Mouse (Mus musculus) midbrain, embryonic 13.5 days (tissue): ENCODE results near the gene Evi5. TPM values are rescaled to one million over a fixed set of nuclear protein-coding genes. Genes with fewer than 3 reads are reported as not detected.

Source experiments
- ATAC-seq: fragments of 200-750 bp; cut with Nextera tagmentation; 2 replicates; pipeline ENCODE4 v1.8.0; 2017; ENCODE audit warnings: mild to moderate bottlenecking, moderate TSS enrichment, moderate library complexity
- H3K27ac ChIP-seq: fragments of 300-500 bp; sonication (generic); 2 replicates; pipeline ENCODE4 v1.5.1; 2015; ENCODE audit warnings: inconsistent platforms, mild to moderate bottlenecking, moderate library complexity
- H3K27me3 ChIP-seq: fragments of 300-500 bp; sonication (generic); 2 replicates; pipeline ENCODE4 v1.6.1; 2015; ENCODE audit warnings: mild to moderate bottlenecking, inconsistent platforms
- H3K36me3 ChIP-seq: fragments of 300-500 bp; sonication (generic); 2 replicates; pipeline ENCODE4 v1.6.1; 2015; ENCODE audit warnings: mild to moderate bottlenecking, inconsistent platforms
- H3K4me1 ChIP-seq: fragments of 300-500 bp; sonication (generic); replicated peaks from 2 replicates; pipeline ENCODE4 v1.6.1; 2015; ENCODE audit warnings: inconsistent platforms
- H3K4me2 ChIP-seq: fragments of 300-500 bp; sonication (generic); replicated peaks from 2 replicates; pipeline ENCODE4 v1.6.1; 2015; ENCODE audit warnings: moderate library complexity, mild to moderate bottlenecking, inconsistent platforms
- H3K4me3 ChIP-seq: fragments of 300-500 bp; sonication (generic); replicated peaks from 2 replicates; pipeline ENCODE4 v1.5.1; 2015; ENCODE audit warnings: mild to moderate bottlenecking, inconsistent platforms
- H3K9ac ChIP-seq: fragments of 300-500 bp; sonication (generic); replicated peaks from 2 replicates; pipeline ENCODE4 v1.6.1; 2015; ENCODE audit warnings: mild to moderate bottlenecking, inconsistent platforms
- H3K9me3 ChIP-seq: fragments of 300-500 bp; sonication (generic); 2 replicates; pipeline ENCODE4 v1.6.1; 2016; ENCODE audit warnings: mild to moderate bottlenecking, inconsistent platforms
- WGBS: fragments of 180-500 bp; shearing (Covaris S2); methylation state at CpG from one replicate; pipeline ENCODE4 v1.1.7; 2015; 5-methylcytosine and 5-hydroxymethylcytosine counted together
- polyA plus RNA-seq: library from polyadenylated mRNA; unstranded; fragments of >200 nt; fragmentation: Nextera tagmentation; extraction: Ambion mirVana; gene quantifications from 2 replicates; pipeline ENCODE4 v1.2.1, GENCODE M21; 2015

Gene Evi5
- 40.8 and 44.3 TPM in 2 replicates for polyA plus RNA-seq

GRCm38 (mm10) chr5:107874561-107875260 lies at the start of gene Evi5:
Evi5 (minus strand) TSS chr5:107875107.
- H3K9me3 ChIP-seq = no peaks in the 10 kb centered on the region
- H3K27ac ChIP-seq = no peak within 1 kb of the TSS
- no peak within 1 kb of the TSS for H3K4me3 ChIP-seq
- 56% methylated on average over 4 of the region's 4 CpGs for WGBS
- no peak within 1 kb of the TSS for H3K4me2 ChIP-seq
- 0 out of 2 replicates have a peak, but pooled peaks cover 4% of the 10 kb centered on the region for H3K27me3 ChIP-seq
- no peak within 1 kb of the TSS for H3K9ac ChIP-seq
- no peaks in the 10 kb centered on the region for H3K4me1 ChIP-seq
- ATAC-seq = no peak
- no peaks in the 10 kb centered on the region for H3K36me3 ChIP-seq

- H3K4me1 ChIP-seq = 0 out of 2 replicates have a peak, but pooled peaks cover 2% of the 10 kb centered on the region
- H3K27ac ChIP-seq = no peak overlapping the region; the same call in 1 of the 2 replicates
- H3K4me2 ChIP-seq = no peak overlapping the region
- no peak for ATAC-seq
- H3K4me3 ChIP-seq = no peak overlapping the region
- no peak overlapping the region for H3K9ac ChIP-seq
- no peaks in the 10 kb centered on the region for H3K36me3 ChIP-seq
- 65% methylated on average over 8 of the region's 8 CpGs for WGBS
- H3K9me3 ChIP-seq = no peaks in the 10 kb centered on the region
- no peaks in the 10 kb centered on the region for H3K27me3 ChIP-seq
These were observed 49.7 kb upstream of the Evi5 start for GRCm38 (mm10) chr5:107924564-107924963.

- Histone ChIP-seq H3K4me2 (no peak overlapping the region), H3K27ac (no peak overlapping the region), H3K4me1 (0 out of 2 replicates have a peak, but pooled peaks cover 2% of the 10 kb centered on the region), H3K27me3 (no peaks in the 10 kb centered on the region), H3K9me3 (no peaks in the 10 kb centered on the region), H3K36me3 (0 out of 2 replicates have a peak, but pooled peaks cover 3% of the 10 kb centered on the region), H3K9ac (no peak overlapping the region), H3K4me3 (no peak overlapping the region)
- ATAC-seq = no peak
- 86% methylated on average over 1 of the region's 1 CpGs for WGBS
These were observed 47.9 kb upstream of the Evi5 start for GRCm38 (mm10) chr5:107922836-107923235.

- 83% methylated on average over 2 of the region's 2 CpGs for WGBS
These were observed 46.7 kb upstream of the Evi5 start for GRCm38 (mm10) chr5:107921400-107922252.

GRCm38 (mm10) chr5:107915280-107915679 lies 40.4 kb upstream of the Evi5 start:
- H3K4me1 ChIP-seq = no peaks in the 10 kb centered on the region
- H3K4me3 ChIP-seq = no peak overlapping the region
- H3K9ac ChIP-seq = 0 out of 2 replicates have a peak overlapping the region, but pooled peaks have one; percentile 19
- H3K27me3 ChIP-seq = no peaks in the 10 kb centered on the region
- no peak overlapping the region for H3K4me2 ChIP-seq
- 35% methylated on average over 4 of the region's 4 CpGs for WGBS
- no peaks in the 10 kb centered on the region for H3K9me3 ChIP-seq
- no peak for ATAC-seq
- no peak overlapping the region for H3K27ac ChIP-seq
- peaks cover 3% of the 10 kb centered on the region; the same call in 1 of the 2 replicates for H3K36me3 ChIP-seq

More at GRCm38 (mm10) chr5:107921400-107922252, 46.7 kb upstream of the Evi5 start:
- H3K9ac ChIP-seq = no peak overlapping the region
- H3K27me3 ChIP-seq = no peaks in the 10 kb centered on the region
- no peak overlapping the region for H3K27ac ChIP-seq
- H3K4me2 ChIP-seq = no peak overlapping the region
- no peaks in the 10 kb centered on the region for H3K9me3 ChIP-seq
- H3K36me3 ChIP-seq = 0 out of 2 replicates have a peak, but pooled peaks cover 3% of the 10 kb centered on the region
- ATAC-seq = peak; percentile 69
- 0 out of 2 replicates have a peak, but pooled peaks cover 2% of the 10 kb centered on the region for H3K4me1 ChIP-seq
- no peak overlapping the region for H3K4me3 ChIP-seq

GRCm38 (mm10) chr5:107911012-107911411 lies 36.1 kb upstream of the Evi5 start:
- Histone ChIP-seq H3K9ac (no peak overlapping the region), H3K9me3 (no peaks in the 10 kb centered on the region), H3K4me3 (no peak overlapping the region), H3K36me3 (peaks cover 41% of the 10 kb centered on the region), H3K27me3 (no peaks in the 10 kb centered on the region), H3K4me1 (no peaks in the 10 kb centered on the region), H3K27ac (no peak overlapping the region), H3K4me2 (no peak overlapping the region)
- no peak for ATAC-seq
- 93% methylated on average over 5 of the region's 5 CpGs for WGBS

GRCm38 (mm10) chr5:107910084-107910616 lies 35.2 kb upstream of the Evi5 start:
- peaks cover 50% of the 10 kb centered on the region for H3K36me3 ChIP-seq
- WGBS = 65% methylated on average over 5 of the region's 5 CpGs

GRCm38 (mm10) chr5:107909668-107910067 lies 34.8 kb upstream of the Evi5 start:
- no peaks in the 10 kb centered on the region for H3K9me3 ChIP-seq
- H3K27ac ChIP-seq = no peak overlapping the region
- no peak overlapping the region for H3K4me2 ChIP-seq
- H3K27me3 ChIP-seq = no peaks in the 10 kb centered on the region
- H3K4me1 ChIP-seq = no peaks in the 10 kb centered on the region
- no peak for ATAC-seq
- no peak overlapping the region for H3K9ac ChIP-seq
- H3K36me3 ChIP-seq = peaks cover 55% of the 10 kb centered on the region
- no peak overlapping the region for H3K4me3 ChIP-seq
- 88% methylated on average over 3 of the region's 3 CpGs for WGBS

More at GRCm38 (mm10) chr5:107910084-107910616, 35.2 kb upstream of the Evi5 start:
- H3K9me3 ChIP-seq = no peaks in the 10 kb centered on the region
- ATAC-seq = no peak
- H3K4me3 ChIP-seq = no peak overlapping the region
- H3K4me2 ChIP-seq = no peak overlapping the region
- no peaks in the 10 kb centered on the region for H3K27me3 ChIP-seq
- no peak overlapping the region for H3K27ac ChIP-seq
- H3K9ac ChIP-seq = no peak overlapping the region
- H3K4me1 ChIP-seq = no peaks in the 10 kb centered on the region

- Histone ChIP-seq H3K4me3 (no peak overlapping the region), H3K4me2 (no peak overlapping the region), H3K27ac (no peak overlapping the region), H3K27me3 (no peaks in the 10 kb centered on the region), H3K9me3 (no peaks in the 10 kb centered on the region), H3K9ac (no peak overlapping the region), H3K36me3 (peaks cover 65% of the 10 kb centered on the region), H3K4me1 (no peaks in the 10 kb centered on the region)
- WGBS = 92% methylated on average over 2 of the region's 2 CpGs
- ATAC-seq = no peak
These were observed 33.7 kb upstream of the Evi5 start for GRCm38 (mm10) chr5:107908514-107909110.

GRCm38 (mm10) chr5:107904325-107904724 lies 29.4 kb upstream of the Evi5 start:
- Histone ChIP-seq H3K9ac (no peak overlapping the region), H3K36me3 (peaks cover 68% of the 10 kb centered on the region), H3K4me2 (no peak overlapping the region), H3K27me3 (no peaks in the 10 kb centered on the region), H3K4me1 (peaks cover 19% of the 10 kb centered on the region), H3K4me3 (no peak overlapping the region), H3K27ac (no peak overlapping the region), H3K9me3 (no peaks in the 10 kb centered on the region)
- WGBS = 80% methylated on average over 3 of the region's 3 CpGs
- ATAC-seq = no peak

GRCm38 (mm10) chr5:107901014-107901615 lies 26.2 kb upstream of the Evi5 start:
- WGBS = under 1% methylated on average over 23 of the region's 23 CpGs
- H3K9me3 ChIP-seq = no peaks in the 10 kb centered on the region
- H3K27me3 ChIP-seq = no peaks in the 10 kb centered on the region
- H3K4me2 ChIP-seq = peak overlapping the region; percentile 81
- H3K4me1 ChIP-seq = peaks cover 19% of the 10 kb centered on the region
- H3K36me3 ChIP-seq = peaks cover 38% of the 10 kb centered on the region
- peak overlapping the region; percentile 98 for H3K4me3 ChIP-seq
- ATAC-seq = no peak; the same call in 1 of the 2 replicates
- H3K27ac ChIP-seq = peak overlapping the region; percentile 89
- H3K9ac ChIP-seq = peak overlapping the region; percentile 98
